Mouse (Mus musculus): ENCODE measurements around the gene Tmem120b. TPM values are rescaled to one million over a fixed set of nuclear protein-coding genes. Genes with fewer than 3 reads are reported as not detected.
"Not testable (repeated sequence)": the region's sequence is repeated elsewhere in the genome, so short reads cannot be mapped to it uniquely, and the experiment has no call there.

Gene Tmem120b
- polyA plus RNA-seq, 1 experiment from 2014 or later, result 18.8 TPM

- no peaks in the 10 kb centered on the region for H3K36me3 ChIP-seq
- peak overlapping the region; percentile 45 for H3K4me3 ChIP-seq
- 8% methylated on average over 48 of the region's 48 CpGs for WGBS
- H3K4me2 ChIP-seq, result peak overlapping the region; percentile 37
- ATAC-seq (ENCODE audit: insufficient number of reproducible peaks, low FRiP score, low TSS enrichment, low read depth), result peak; percentile 97
- H3K9me3 ChIP-seq, result no peaks in the 10 kb centered on the region
- H3K9ac ChIP-seq, result peak overlapping the region; percentile 14; the same call in 1 of the 2 replicates
- peak overlapping the region; percentile 79 for H3K27ac ChIP-seq
- H3K4me1 ChIP-seq, result peaks cover 12% of the 10 kb centered on the region
- no peaks in the 10 kb centered on the region for H3K27me3 ChIP-seq
Observed at GRCm38 (mm10) chr5:123057366-123058250, 10.6 kb upstream of the Tmem120b start.

- Histone ChIP-seq H3K4me1 (peaks cover 12% of the 10 kb centered on the region), H3K9ac (peak overlapping the region; percentile 14; the same call in 1 of the 2 replicates), H3K27me3 (no peaks in the 10 kb centered on the region), H3K9me3 (no peaks in the 10 kb centered on the region), H3K4me3 (peak overlapping the region; percentile 45), H3K27ac (peak overlapping the region; percentile 79), H3K4me2 (peak overlapping the region; percentile 37), H3K36me3 (no peaks in the 10 kb centered on the region)
- ATAC-seq (ENCODE audit: insufficient number of reproducible peaks, low FRiP score, low TSS enrichment, low read depth), result no peak
- 37% methylated on average over 16 of the region's 16 CpGs for WGBS
Observed at GRCm38 (mm10) chr5:123058251-123059102, 9.7 kb upstream of the Tmem120b start.

GRCm38 (mm10) chr5:123059757-123060520 lies 8.3 kb upstream of the Tmem120b start:
- H3K4me2 ChIP-seq, result peak overlapping the region; percentile 17; the same call in 1 of the 2 replicates
- no peaks in the 10 kb centered on the region for H3K9me3 ChIP-seq
- H3K36me3 ChIP-seq, result no peaks in the 10 kb centered on the region
- H3K4me3 ChIP-seq, result no peak overlapping the region
- no peak overlapping the region for H3K9ac ChIP-seq
- no peak for ATAC-seq (ENCODE audit: insufficient number of reproducible peaks, low FRiP score, low TSS enrichment, low read depth)
- WGBS, result 15% methylated on average over 14 of the region's 14 CpGs
- no peaks in the 10 kb centered on the region for H3K27me3 ChIP-seq
- peak overlapping the region; percentile 12 for H3K27ac ChIP-seq
- H3K4me1 ChIP-seq, result peaks cover 15% of the 10 kb centered on the region

- Histone ChIP-seq H3K27ac (peak overlapping the region; percentile 12), H3K9me3 (no peaks in the 10 kb centered on the region), H3K4me3 (no peak overlapping the region), H3K4me2 (no peak overlapping the region), H3K4me1 (peaks cover 15% of the 10 kb centered on the region), H3K36me3 (no peaks in the 10 kb centered on the region), H3K9ac (no peak overlapping the region), H3K27me3 (no peaks in the 10 kb centered on the region)
- ATAC-seq (ENCODE audit: insufficient number of reproducible peaks, low FRiP score, low TSS enrichment, low read depth), result no peak
- WGBS, result 34% methylated on average over 9 of the region's 9 CpGs
Observed at GRCm38 (mm10) chr5:123060706-123061401, 7.4 kb upstream of the Tmem120b start.

GRCm38 (mm10) chr5:123061402-123061749 lies 6.8 kb upstream of the Tmem120b start:
- not testable (repeated sequence) for H3K9me3 ChIP-seq; H3K27me3 ChIP-seq; H3K27ac ChIP-seq; H3K36me3 ChIP-seq; ATAC-seq (ENCODE audit: insufficient number of reproducible peaks, low FRiP score, low TSS enrichment, low read depth); H3K4me3 ChIP-seq; H3K9ac ChIP-seq; H3K4me2 ChIP-seq
- 78% methylated on average over 6 of the region's 6 CpGs for WGBS
- peaks cover 15% of the 10 kb centered on the region for H3K4me1 ChIP-seq

GRCm38 (mm10) chr5:123063141-123063540 lies 5.1 kb upstream of the Tmem120b start:
- Histone ChIP-seq H3K9me3 (no peaks in the 10 kb centered on the region), H3K4me1 (peaks cover 12% of the 10 kb centered on the region), H3K4me3 (no peak overlapping the region), H3K36me3 (no peaks in the 10 kb centered on the region), H3K27me3 (no peaks in the 10 kb centered on the region), H3K9ac (no peak overlapping the region), H3K27ac (no peak overlapping the region), H3K4me2 (no peak overlapping the region)
- 90% methylated on average over 3 of the region's 3 CpGs for WGBS
- ATAC-seq (ENCODE audit: insufficient number of reproducible peaks, low FRiP score, low TSS enrichment, low read depth), result no peak

GRCm38 (mm10) chr5:123064207-123064606 lies 4.0 kb upstream of the Tmem120b start:
- no peak for ATAC-seq (ENCODE audit: insufficient number of reproducible peaks, low FRiP score, low TSS enrichment, low read depth)
- H3K27ac ChIP-seq, result 0 out of 2 replicates have a peak overlapping the region, but pooled peaks have one; percentile 8
- H3K4me2 ChIP-seq, result no peak overlapping the region
- no peaks in the 10 kb centered on the region for H3K36me3 ChIP-seq
- no peak overlapping the region for H3K9ac ChIP-seq
- H3K4me1 ChIP-seq, result peaks cover 12% of the 10 kb centered on the region
- WGBS, result 23% methylated on average over 6 of the region's 6 CpGs
- H3K27me3 ChIP-seq, result no peaks in the 10 kb centered on the region
- H3K4me3 ChIP-seq, result no peak overlapping the region
- H3K9me3 ChIP-seq, result no peaks in the 10 kb centered on the region

GRCm38 (mm10) chr5:123067395-123067995 lies 720 bp upstream of the Tmem120b start:
- Histone ChIP-seq H3K4me1 (peaks cover 3% of the 10 kb centered on the region; the same call in 1 of the 2 replicates), H3K9me3 (no peaks in the 10 kb centered on the region), H3K4me2 (no peak overlapping the region), H3K36me3 (no peaks in the 10 kb centered on the region), H3K4me3 (no peak overlapping the region), H3K27ac (no peak overlapping the region), H3K27me3 (no peaks in the 10 kb centered on the region), H3K9ac (no peak overlapping the region)
- ATAC-seq (ENCODE audit: insufficient number of reproducible peaks, low FRiP score, low TSS enrichment, low read depth), result peak; percentile 57; the same call in 1 of the 2 replicates
- WGBS, result 9% methylated on average over 6 of the region's 6 CpGs

- H3K9me3 ChIP-seq, result no peaks in the 10 kb centered on the region
- no peak overlapping the region for H3K4me3 ChIP-seq
- ATAC-seq (ENCODE audit: insufficient number of reproducible peaks, low FRiP score, low TSS enrichment, low read depth), result no peak
- H3K4me1 ChIP-seq, result peaks cover 3% of the 10 kb centered on the region; the same call in 1 of the 2 replicates
- no peaks in the 10 kb centered on the region for H3K36me3 ChIP-seq
- no peak overlapping the region for H3K4me2 ChIP-seq
- 81% methylated on average over 2 of the region's 2 CpGs for WGBS
- H3K27me3 ChIP-seq, result no peaks in the 10 kb centered on the region
- no peak overlapping the region for H3K9ac ChIP-seq
- H3K27ac ChIP-seq, result no peak overlapping the region
Observed at GRCm38 (mm10) chr5:123068714-123069113, 499 bp downstream of the Tmem120b start.

- H3K9ac ChIP-seq, result peak overlapping the region; percentile 68
- H3K27me3 ChIP-seq, result no peaks in the 10 kb centered on the region
- H3K27ac ChIP-seq, result peak overlapping the region; percentile 81
- ATAC-seq (ENCODE audit: insufficient number of reproducible peaks, low FRiP score, low TSS enrichment, low read depth), result peak; percentile 89
- H3K4me3 ChIP-seq, result peak overlapping the region; percentile 86
- H3K4me2 ChIP-seq, result peak overlapping the region; percentile 94
- WGBS, result 6% methylated on average over 45 of the region's 45 CpGs
- H3K9me3 ChIP-seq, result no peaks in the 10 kb centered on the region
- no peaks in the 10 kb centered on the region for H3K36me3 ChIP-seq
- peaks cover 17% of the 10 kb centered on the region for H3K4me1 ChIP-seq
Observed at GRCm38 (mm10) chr5:123075576-123076418, 7.6 kb downstream of the Tmem120b start.

Data from limb, embryonic 15.5 days (tissue).